Mouse (Mus musculus) cerebellum, postnatal 14 days (tissue): ENCODE measurements around the gene Adamts1.
A peak's percentile ranks its signal among the peaks of the same experiment; 100 is the strongest.

ENCODE experiments used
- DNase-seq, 2 experiments: peaks; one replicate each; pipeline ENCODE4 v3.0.0; 2021; ENCODE audit warnings: mixed read lengths in 2 of 2

Adamts1 gene

GRCm38 (mm10) chr16:85765167-85765566 is 37.7 kb downstream of the Adamts1 start:
- DNase-seq, result no peak

- no peak for DNase-seq
Observed at GRCm38 (mm10) chr16:85762052-85762665, 40.8 kb downstream of the Adamts1 start.

DNA sequence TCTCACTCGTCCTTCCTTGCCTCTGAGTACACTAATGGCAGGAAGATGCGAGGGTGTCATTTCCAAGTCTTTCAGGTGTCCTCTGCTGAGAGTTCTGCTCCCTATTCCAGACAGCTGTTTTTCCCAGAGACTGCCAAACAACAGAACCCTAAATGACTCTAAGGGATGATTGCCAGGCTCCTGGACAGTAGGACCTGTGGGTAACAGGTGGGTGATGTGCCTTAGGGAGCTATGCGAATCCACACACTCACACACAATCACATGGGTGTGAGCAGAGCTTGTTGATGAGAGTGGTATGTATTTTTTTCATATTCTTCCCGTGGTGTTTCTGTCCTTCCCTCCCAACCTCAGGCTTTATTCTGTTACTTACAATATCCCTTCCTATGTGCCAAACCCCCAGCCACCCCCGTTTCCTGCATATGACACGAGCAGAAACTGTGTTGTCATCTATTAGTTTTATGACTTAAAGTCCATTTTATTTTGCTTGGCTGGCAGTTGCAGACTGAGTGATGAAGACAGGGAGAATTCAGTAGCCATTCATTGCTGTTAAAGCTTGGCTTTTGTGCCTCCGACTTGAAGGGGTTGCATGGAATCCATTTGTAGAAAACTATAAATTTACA is 41.8 kb downstream of the Adamts1 start:
- DNase-seq, result no peak

GRCm38 (mm10) chr16:85756101-85756819 is 46.7 kb downstream of the Adamts1 start:
- DNase-seq, result peak; percentile 19 to 43

DNA sequence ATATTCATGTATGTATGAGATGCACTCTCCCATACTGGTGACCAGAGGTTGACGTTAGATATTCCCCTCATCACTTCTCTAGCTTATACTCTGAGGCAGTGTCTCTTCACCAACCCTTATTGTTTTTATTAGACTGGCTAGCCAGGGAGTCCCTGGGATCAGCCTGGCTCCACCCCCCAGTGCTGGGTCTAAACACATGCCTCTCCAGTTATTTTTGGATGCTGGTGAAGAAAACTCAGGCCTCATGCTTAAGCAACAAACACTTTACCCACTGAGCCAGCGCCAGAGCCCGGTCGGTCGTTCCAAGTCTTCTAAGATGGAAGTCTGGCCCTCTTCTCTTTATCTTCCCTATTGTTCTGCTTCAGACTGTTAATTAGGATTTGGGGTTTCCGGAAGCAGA is 53.6 kb downstream of the Adamts1 start:
- DNase-seq, result no peak

- DNase-seq, result peak; percentile 71 to 78
Observed at GRCm38 (mm10) chr16:85747589-85748360, 55.1 kb downstream of the Adamts1 start.

- no peak for DNase-seq
Observed at GRCm38 (mm10) chr16:85746386-85746785, 56.5 kb downstream of the Adamts1 start.
